Mouse (Mus musculus) limb, embryonic 10.5 days (tissue): ENCODE measurements around the gene Gm36176. TPM values are rescaled to one million over a fixed set of nuclear protein-coding genes. Genes with fewer than 3 reads are reported as not detected.
"Not testable (repeated sequence)": the region's sequence is repeated elsewhere in the genome, so short reads cannot be mapped to it uniquely, and the experiment has no call there.

Experiments used
- DNase-seq: peaks from one replicate; pipeline ENCODE4 v3.0.0-alpha.2; 2017; ENCODE audit warnings: low spot score
- H3K27ac ChIP-seq: fragments of 300-500 bp; sonication (generic); 2 replicates; pipeline ENCODE4 v1.5.1; 2016; ENCODE audit warnings: mild to moderate bottlenecking
- H3K27me3 ChIP-seq: fragments of 300-500 bp; sonication (generic); 2 replicates; pipeline ENCODE4 v1.6.1; 2016; ENCODE audit warnings: low read depth, mild to moderate bottlenecking; ENCODE audit not compliant: poor library complexity, severe bottlenecking
- H3K36me3 ChIP-seq: fragments of 300-500 bp; sonication (generic); 2 replicates; pipeline ENCODE4 v1.6.1; 2016; ENCODE audit warnings: mild to moderate bottlenecking, moderate library complexity
- H3K4me1 ChIP-seq: fragments of 300-500 bp; sonication (generic); 2 replicates; pipeline ENCODE4 v1.6.1; 2016
- H3K4me3 ChIP-seq: fragments of 300-500 bp; sonication (generic); 2 replicates; pipeline ENCODE4 v1.5.1; 2016; ENCODE audit warnings: mild to moderate bottlenecking, moderate library complexity
- H3K9me3 ChIP-seq: fragments of 300-500 bp; sonication (generic); replicated peaks from 2 replicates; pipeline ENCODE4 v1.6.1; 2016; ENCODE audit warnings: mild to moderate bottlenecking
- WGBS: fragments of 180-500 bp; shearing (Covaris S2); methylation state at CpG from one replicate; pipeline ENCODE4 v1.1.7; 2016; 5-methylcytosine and 5-hydroxymethylcytosine counted together
- polyA plus RNA-seq: library from polyadenylated mRNA; unstranded; fragments of >200 nt; fragmentation: Nextera tagmentation; extraction: Ambion mirVana; gene quantifications from 2 replicates; pipeline ENCODE4 v1.2.1, GENCODE M21; 2016

The Gm36176 gene
- polyA plus RNA-seq: not detected in 2 replicates

DNA sequence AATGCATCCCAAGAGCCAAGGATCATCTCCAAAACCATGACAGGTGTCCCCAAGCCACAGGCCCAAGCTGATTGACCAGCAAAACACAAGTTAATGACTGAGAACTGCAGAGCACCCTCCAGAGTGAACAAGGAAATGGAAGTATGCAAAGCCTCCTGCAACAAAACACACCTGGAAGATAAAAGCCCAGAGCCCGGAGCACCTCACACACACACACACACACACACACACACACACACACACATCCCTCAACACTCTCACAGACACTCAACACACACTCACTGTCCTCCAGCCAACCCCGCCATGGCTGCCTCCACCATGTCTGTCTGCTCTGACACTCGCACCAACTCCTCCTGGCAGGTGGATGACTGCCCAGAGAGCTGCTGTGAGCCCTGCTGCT, at the start of gene Gm36176:
Gene Gm36176, plus strand, starts transcription at position 301 of the 400 bp plus-strand sequence.
- Histone ChIP-seq H3K4me3 (no peak within 1 kb of the TSS), H3K9me3 (no peaks in the 10 kb centered on the region; the same call in 1 of the 2 replicates), H3K4me1 (no peaks in the 10 kb centered on the region), H3K27ac (no peak within 1 kb of the TSS), H3K36me3 (no peaks in the 10 kb centered on the region), H3K27me3 (no peaks in the 10 kb centered on the region)
- no peak for DNase-seq
- 73% methylated on average over 3 of the region's 3 CpGs for WGBS

DNA sequence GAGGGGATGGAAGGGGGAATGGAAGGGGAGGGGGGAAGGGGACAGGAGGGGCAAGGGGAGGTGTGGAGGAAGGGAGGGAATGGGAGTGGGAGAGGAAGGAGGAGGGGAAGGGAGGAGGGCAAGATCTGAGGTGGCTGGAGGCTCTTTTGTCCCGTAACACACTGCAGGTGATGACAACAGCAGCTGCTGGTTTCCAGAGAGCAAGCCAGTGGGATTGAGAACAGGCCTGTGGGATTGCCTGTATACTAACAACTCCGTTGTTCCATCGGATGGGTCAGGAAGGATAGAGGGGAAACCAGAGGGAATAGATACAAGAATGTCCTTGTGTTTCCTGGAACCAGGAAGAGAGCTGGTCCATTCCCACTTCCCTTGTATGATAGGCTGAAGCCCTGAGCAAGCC, 48.9 kb upstream of the Gm36176 start:
- Histone ChIP-seq H3K4me3 (no peak overlapping the region), H3K27ac (no peak overlapping the region), H3K36me3 (no peaks in the 10 kb centered on the region), H3K9me3 (no peaks in the 10 kb centered on the region), H3K27me3 (no peaks in the 10 kb centered on the region), H3K4me1 (peaks cover 26% of the 10 kb centered on the region)
- DNase-seq: no peak
- WGBS: 13% methylated on average over 3 of the region's 3 CpGs

DNA sequence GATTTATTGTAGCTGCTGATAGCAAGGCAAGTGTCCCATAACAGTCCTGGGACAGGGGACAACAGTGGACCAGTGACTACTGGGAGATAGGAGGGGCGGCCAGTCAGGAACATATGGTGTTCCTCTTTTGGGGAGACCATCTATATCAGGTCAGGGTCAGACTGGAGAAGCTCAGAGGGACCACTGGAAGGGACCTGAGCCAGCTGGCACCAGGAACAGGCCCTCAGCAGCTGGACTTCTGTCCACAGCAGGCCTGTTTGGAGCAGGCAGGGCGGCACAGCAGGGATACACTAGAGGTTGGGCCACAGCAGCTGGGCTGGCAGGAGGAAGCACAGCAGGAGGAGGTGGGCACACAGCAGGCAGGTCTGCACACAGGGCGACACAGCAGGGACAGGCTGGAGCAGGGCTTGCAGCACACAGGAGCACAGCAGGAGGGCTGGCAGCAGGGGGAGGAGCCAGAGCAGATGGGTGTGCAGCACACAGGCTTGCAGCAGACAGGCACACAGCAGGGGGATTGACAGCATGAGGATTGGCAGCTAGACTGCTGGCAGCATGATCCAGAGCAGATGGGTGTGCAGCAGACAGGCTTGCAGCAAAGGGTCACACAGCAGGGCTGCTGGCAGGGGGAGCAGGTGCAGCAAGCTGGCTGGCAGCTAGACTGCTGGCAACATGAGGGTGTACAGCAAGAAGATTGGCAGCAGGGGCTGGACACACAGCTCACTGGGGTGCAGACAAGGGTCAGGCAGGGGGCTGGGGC, 48.3 kb upstream of the Gm36176 start:
- H3K27me3 ChIP-seq, DNase-seq, H3K36me3 ChIP-seq, H3K4me3 ChIP-seq, H3K27ac ChIP-seq, H3K9me3 ChIP-seq: not testable (repeated sequence)
- peaks cover 26% of the 10 kb centered on the region for H3K4me1 ChIP-seq
- WGBS: 32% methylated on average over 3 of the region's 3 CpGs

DNA sequence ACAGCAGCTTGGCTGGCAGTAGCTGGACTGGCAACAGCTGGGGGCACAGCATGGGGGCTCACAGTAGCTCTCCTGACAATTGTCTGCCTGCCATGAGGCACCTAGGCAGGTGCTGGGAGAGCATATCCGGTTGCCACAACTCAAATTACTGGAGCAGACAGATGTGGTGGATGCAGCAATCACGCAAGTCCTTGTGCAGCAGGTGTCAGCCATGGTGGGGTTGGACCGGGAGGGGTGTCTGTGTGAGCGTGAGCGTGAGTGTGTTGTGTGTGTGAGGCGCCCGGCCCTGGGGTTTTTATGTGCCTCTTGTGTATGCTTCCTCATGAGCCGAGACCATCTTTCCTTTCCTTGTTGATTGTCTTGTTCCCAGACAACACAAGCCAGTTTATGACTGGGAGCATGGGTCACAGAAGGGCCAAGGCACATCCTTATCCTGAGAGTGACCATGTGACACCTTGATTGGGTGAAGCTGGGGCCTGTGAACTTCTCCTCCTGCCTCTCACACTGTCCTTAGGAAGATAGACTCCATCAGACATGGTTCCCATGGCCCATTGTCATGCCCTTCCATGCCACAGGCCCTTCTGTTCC, 47.6 kb upstream of the Gm36176 start, which contains the start of gene Gm19668:
Gene Gm19668, minus strand, starts transcription at position 213 of the 588 bp plus-strand sequence.
- Histone ChIP-seq H3K27me3 (no peaks in the 10 kb centered on the region), H3K36me3 (no peaks in the 10 kb centered on the region), H3K4me1 (peaks cover 25% of the 10 kb centered on the region), H3K9me3 (no peaks in the 10 kb centered on the region), H3K4me3 (no peak within 1 kb of the TSS), H3K27ac (no peak within 1 kb of the TSS)
- 58% methylated on average over 8 of the region's 8 CpGs for WGBS
- DNase-seq: no peak

DNA sequence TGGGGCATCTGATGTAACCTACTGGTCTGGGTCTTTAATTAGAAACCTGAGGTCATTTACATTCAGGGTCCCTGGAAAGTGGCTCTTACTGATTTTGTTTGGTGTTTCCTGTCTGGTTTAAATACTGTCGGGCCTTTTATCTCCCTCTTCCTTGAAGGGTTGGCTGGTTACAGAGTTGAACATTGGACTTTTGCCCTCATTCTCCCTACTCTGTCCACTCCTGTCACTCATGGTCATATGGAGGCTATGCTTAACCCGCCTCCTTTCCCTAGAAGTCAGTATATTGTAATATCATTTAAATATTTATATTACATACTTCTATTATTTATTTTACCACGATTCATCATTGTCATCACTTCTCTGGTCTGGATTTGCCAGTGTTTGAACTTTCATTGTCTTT, 42.5 kb upstream of the Gm36176 start:
- 87% methylated on average over 3 of the region's 3 CpGs for WGBS

DNA sequence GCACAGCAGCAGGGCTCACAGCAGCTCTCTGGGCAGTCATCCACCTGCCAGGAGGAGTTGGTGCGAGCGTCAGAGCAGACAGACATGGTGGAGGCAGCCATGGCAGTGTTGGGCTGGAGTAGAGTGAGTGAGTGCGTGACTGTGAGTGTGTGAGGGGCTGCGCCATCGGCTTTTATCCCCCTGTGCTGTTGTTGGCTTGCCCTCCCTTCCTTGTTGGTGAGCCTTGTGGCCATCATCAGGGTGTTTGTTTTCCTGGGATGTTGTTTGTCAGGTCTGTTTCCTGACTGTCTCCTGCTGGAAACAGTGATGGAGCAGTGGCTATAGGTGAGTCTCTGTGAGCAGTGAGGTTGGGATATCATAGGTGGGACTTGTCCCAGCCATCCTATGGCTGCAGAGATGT, 34.9 kb upstream of the Gm36176 start, which contains the start of gene Gm9507:
Gene Gm9507, minus strand, starts transcription at position 101 of the 400 bp plus-strand sequence.
- WGBS: 74% methylated on average over 5 of the region's 5 CpGs
- Histone ChIP-seq H3K4me1 (peaks cover 4% of the 10 kb centered on the region; the same call in 1 of the 2 replicates), H3K4me3 (no peak within 1 kb of the TSS), H3K27ac (no peak within 1 kb of the TSS), H3K36me3 (no peaks in the 10 kb centered on the region), H3K27me3 (no peaks in the 10 kb centered on the region), H3K9me3 (no peaks in the 10 kb centered on the region; the same call in 1 of the 2 replicates)
- no peak for DNase-seq

More for the DNA sequence above, 42.5 kb upstream of the Gm36176 start:
- Histone ChIP-seq H3K4me1 (peaks cover 2% of the 10 kb centered on the region; the same call in 1 of the 2 replicates), H3K27ac (no peak overlapping the region), H3K9me3 (no peaks in the 10 kb centered on the region; the same call in 1 of the 2 replicates), H3K4me3 (no peak overlapping the region), H3K27me3 (no peaks in the 10 kb centered on the region), H3K36me3 (no peaks in the 10 kb centered on the region)
- DNase-seq: no peak

DNA sequence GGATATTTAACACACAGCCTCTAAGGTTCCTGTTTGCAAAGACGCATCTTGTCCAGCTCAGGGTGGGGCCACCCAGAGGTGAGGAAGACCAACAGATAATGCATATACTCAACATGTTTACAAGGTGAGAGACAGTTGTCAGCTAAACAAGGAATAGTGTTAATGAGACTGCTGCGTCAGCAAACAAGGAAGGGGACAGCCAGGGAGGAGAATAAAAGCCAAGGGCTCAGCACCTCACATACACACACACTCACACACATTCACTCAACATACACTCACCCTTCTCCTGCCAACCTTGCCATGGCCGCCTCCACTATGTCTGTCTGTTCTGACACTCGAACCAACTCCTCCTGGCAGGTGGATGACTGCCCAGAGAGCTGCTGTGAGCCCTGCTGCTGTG, 32.2 kb upstream of the Gm36176 start, which contains the start of gene Gm2696:
Gene Gm2696, plus strand, starts transcription at position 301 of the 400 bp plus-strand sequence.
- Histone ChIP-seq H3K4me3 (no peak within 1 kb of the TSS), H3K27ac (no peak within 1 kb of the TSS), H3K4me1 (peaks cover 8% of the 10 kb centered on the region; the same call in 1 of the 2 replicates), H3K36me3 (no peaks in the 10 kb centered on the region), H3K27me3 (no peaks in the 10 kb centered on the region), H3K9me3 (no peaks in the 10 kb centered on the region)
- WGBS: 47% methylated on average over 4 of the region's 4 CpGs
- no peak for DNase-seq

DNA sequence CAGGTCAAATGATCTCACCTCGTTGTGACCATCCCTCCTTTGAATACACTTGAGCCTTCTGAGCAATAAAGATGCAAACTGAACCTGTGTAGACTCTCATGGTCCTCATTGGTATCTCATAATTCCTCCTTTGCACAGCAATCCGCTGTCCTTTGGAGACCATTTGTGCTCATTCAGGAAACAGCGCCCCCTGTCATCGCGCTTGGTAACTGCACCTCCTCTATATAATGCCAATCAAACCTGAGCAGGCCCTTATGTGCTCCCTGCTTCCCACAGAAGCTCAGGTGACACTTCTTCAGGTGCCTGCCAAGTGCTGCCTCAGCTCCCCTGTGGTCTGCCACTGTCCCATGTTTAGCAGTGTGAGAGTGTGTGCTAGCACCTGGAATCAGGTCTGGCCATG, 31.1 kb upstream of the Gm36176 start:
- Histone ChIP-seq H3K4me1 (peaks cover 8% of the 10 kb centered on the region; the same call in 1 of the 2 replicates), H3K27ac (no peak overlapping the region), H3K4me3 (no peak overlapping the region), H3K9me3 (no peaks in the 10 kb centered on the region), H3K36me3 (no peaks in the 10 kb centered on the region), H3K27me3 (no peaks in the 10 kb centered on the region)
- 27% methylated on average over 5 of the region's 5 CpGs for WGBS
- peak; percentile 60 for DNase-seq

DNA sequence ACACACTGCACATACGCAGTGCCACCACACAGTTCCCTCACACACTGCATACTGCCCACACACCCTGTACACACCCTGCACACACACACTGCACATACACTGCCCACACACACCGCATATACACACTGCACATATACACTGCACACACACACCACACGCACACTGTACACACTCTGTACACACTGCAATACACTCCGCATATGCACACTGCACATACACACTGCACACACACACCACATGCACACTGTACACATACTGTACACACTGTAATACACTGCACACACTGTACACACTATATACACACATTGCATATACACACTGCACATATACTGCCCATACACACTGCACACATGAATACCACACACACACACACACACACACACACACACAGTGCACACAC, 28.1 kb upstream of the Gm36176 start:
- Histone ChIP-seq H3K27me3 (no peaks in the 10 kb centered on the region), H3K36me3 (no peaks in the 10 kb centered on the region), H3K4me3 (no peak overlapping the region), H3K27ac (no peak overlapping the region), H3K9me3 (no peaks in the 10 kb centered on the region), H3K4me1 (peaks cover 8% of the 10 kb centered on the region; the same call in 1 of the 2 replicates)
- WGBS: 96% methylated on average over 4 of the region's 4 CpGs
- no peak for DNase-seq

DNA sequence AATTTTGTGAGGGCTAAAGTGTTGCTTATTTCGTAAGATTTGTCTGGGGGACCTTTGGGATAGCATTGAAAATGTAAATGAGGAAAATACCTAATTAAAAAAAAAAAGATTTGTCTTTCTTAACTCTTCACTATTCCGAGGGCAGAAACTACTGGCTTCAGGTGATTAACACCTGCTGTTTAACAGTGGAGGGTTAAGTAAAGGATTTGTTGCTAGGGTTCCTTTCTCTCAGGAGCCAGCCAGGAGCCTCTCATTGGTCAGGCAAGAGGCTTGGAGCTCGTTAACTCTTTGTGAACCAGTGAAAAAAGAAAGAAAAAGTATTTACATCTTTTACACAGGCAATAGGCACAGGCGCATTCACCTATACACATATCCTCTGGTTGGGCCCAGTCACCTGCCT, 27.4 kb upstream of the Gm36176 start:
- Histone ChIP-seq H3K27ac (no peak overlapping the region), H3K36me3 (no peaks in the 10 kb centered on the region), H3K4me3 (no peak overlapping the region), H3K27me3 (no peaks in the 10 kb centered on the region), H3K4me1 (peaks cover 8% of the 10 kb centered on the region; the same call in 1 of the 2 replicates), H3K9me3 (no peaks in the 10 kb centered on the region)
- WGBS: 45% methylated on average over 4 of the region's 4 CpGs
- DNase-seq: no peak

DNA sequence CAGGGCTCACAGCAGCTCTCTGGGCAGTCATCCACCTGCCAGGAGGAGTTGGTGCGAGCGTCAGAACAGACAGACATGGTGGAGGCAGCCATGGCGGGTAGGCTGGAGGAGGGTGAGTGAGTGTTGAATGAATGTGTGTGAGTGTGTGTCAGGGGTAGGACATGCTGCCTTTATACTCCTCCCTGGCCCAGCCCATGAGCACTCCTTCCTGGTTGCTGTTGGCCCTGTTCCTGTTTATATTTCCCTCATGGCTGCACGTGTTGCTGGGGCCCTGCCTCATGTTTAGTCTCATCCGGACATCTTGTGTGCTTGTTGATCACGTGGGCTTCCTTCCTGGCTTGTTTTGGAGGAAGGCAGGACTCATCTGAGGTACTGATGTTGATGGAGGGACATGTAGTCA, 19.7 kb upstream of the Gm36176 start, which contains the start of gene Krtap10-4:
Gene Krtap10-4, minus strand, starts transcription at position 145 of the 400 bp plus-strand sequence.
- no peak within 1 kb of the TSS for H3K27ac ChIP-seq
- DNase-seq: no peak
- no peak within 1 kb of the TSS for H3K4me3 ChIP-seq
- H3K36me3 ChIP-seq: no peaks in the 10 kb centered on the region
- H3K4me1 ChIP-seq: 0 out of 2 replicates have a peak, but pooled peaks cover 3% of the 10 kb centered on the region
- no peaks in the 10 kb centered on the region for H3K27me3 ChIP-seq
- H3K9me3 ChIP-seq: no peaks in the 10 kb centered on the region
- 84% methylated on average over 6 of the region's 6 CpGs for WGBS

DNA sequence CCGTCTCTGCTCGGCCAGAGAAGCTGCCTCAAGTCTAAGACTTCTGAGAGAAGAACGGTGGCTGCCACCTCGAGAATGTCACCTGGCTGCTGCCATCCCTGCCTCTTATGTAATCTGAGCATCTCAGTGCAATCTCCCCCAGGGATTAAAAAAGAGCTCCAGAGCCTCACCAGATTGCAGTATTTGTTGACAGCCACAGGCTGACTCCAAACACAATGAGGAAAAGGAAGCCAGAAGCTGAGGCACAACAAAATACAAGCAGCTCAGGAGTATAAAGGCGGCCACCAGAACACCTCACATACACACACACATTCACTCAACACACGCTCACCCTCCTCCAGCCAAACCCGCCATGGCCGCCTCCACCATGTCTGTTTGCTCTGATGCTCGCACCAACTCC, 11.0 kb upstream of the Gm36176 start, which contains the start of gene Krtap10-10:
Gene Krtap10-10, plus strand, starts transcription at position 301 of the 400 bp plus-strand sequence.
- WGBS: 80% methylated on average over 8 of the region's 9 CpGs
- Histone ChIP-seq H3K4me1 (no peaks in the 10 kb centered on the region), H3K27ac (no peak within 1 kb of the TSS), H3K9me3 (no peaks in the 10 kb centered on the region), H3K27me3 (no peaks in the 10 kb centered on the region), H3K36me3 (no peaks in the 10 kb centered on the region), H3K4me3 (no peak within 1 kb of the TSS)
- DNase-seq: no peak

DNA sequence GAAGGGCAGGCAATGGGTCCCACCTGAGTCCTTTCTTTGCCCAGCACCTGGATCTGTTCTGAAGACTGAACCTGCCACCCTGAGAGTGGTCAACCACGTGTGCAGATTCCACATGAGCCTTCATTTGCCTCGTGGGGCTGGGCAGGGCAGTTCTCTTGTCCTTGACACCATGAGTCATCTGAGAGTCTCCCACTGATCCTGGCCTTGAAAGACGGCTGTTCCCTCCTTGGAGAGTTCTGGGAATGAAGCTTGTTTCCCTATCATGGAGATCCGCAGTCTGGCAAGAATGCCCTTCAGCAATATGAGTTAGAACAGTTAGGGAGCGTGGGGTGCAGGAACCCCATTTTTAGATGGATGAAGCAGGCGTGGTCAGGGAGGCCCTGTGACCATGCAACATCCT, 7.6 kb upstream of the Gm36176 start:
- WGBS: 86% methylated on average over 6 of the region's 6 CpGs

More for the DNA sequence above, 7.6 kb upstream of the Gm36176 start:
- Histone ChIP-seq H3K4me3 (no peak overlapping the region), H3K27ac (no peak overlapping the region), H3K27me3 (no peaks in the 10 kb centered on the region), H3K36me3 (no peaks in the 10 kb centered on the region), H3K9me3 (no peaks in the 10 kb centered on the region; the same call in 1 of the 2 replicates), H3K4me1 (no peaks in the 10 kb centered on the region)
- no peak for DNase-seq
